In genomic region chrX:9984094-9984669, GRCm38 (mm10) we compare ENCODE assay signal across 21 mouse cellular contexts.
"Had no signal": no experiment of that assay in that cellular context is flagged by ENCODE, and none has a peak within 500 bp of the region (broad histone marks: within the 10 kb centered on the region; RNA-seq: fewer than 3 reads in every experiment).

No protein-coding gene starts in this region.

- H3K36me3 ChIP-seq: kidney, embryonic 15.5 days; liver, embryonic 13.5 days; midbrain, embryonic 10.5 days; midbrain, embryonic 13.5 days; neural tube, embryonic 13.5 days had no signal

- H3K4me1 ChIP-seq: kidney, embryonic 15.5 days; liver, embryonic 13.5 days; megakaryocyte, embryonic 14.5 days; midbrain, embryonic 10.5 days; midbrain, embryonic 13.5 days; neural tube, embryonic 13.5 days had no signal

- H3K27me3 ChIP-seq: kidney, embryonic 15.5 days; liver, embryonic 13.5 days; megakaryocyte, embryonic 14.5 days; midbrain, embryonic 13.5 days; neural tube, embryonic 13.5 days had no signal

- H3K9me3 ChIP-seq: kidney, embryonic 15.5 days; liver, embryonic 13.5 days; midbrain, embryonic 10.5 days; midbrain, embryonic 13.5 days; neural tube, embryonic 13.5 days had no signal

- H3K9ac ChIP-seq: kidney, embryonic 15.5 days; liver, embryonic 13.5 days; midbrain, embryonic 13.5 days; neural tube, embryonic 13.5 days had no signal

- DNase-seq: kidney, adult 2 months; kidney, postnatal 10 days; kidney, postnatal 36 days; layer of hippocampus, postnatal 36 days; liver, embryonic 13.5 days; lung, adult 2 months; lung, postnatal 14 days; right cerebral cortex, adult 18-20 months; right cerebral cortex, postnatal 14 days; right cerebral cortex, postnatal 4 days; thymus, adult 2 months; thymus, postnatal 14 days had no signal

- ATAC-seq: midbrain, embryonic 13.5 days; midbrain, embryonic 16.5 days had no signal

- H3K4me3 ChIP-seq: kidney, embryonic 15.5 days; left cerebral cortex, adult 2 months; liver, embryonic 13.5 days; megakaryocyte, embryonic 14.5 days; midbrain, embryonic 10.5 days; midbrain, embryonic 13.5 days; myocyte; neural tube, embryonic 13.5 days had no signal

- H3K27ac ChIP-seq: kidney, embryonic 15.5 days; left cerebral cortex, adult 2 months; liver, embryonic 13.5 days; midbrain, embryonic 10.5 days; midbrain, embryonic 13.5 days; neural tube, embryonic 13.5 days; stomach, postnatal 0 days had no signal

- H3K4me2 ChIP-seq: kidney, embryonic 15.5 days; liver, embryonic 13.5 days; midbrain, embryonic 13.5 days; neural tube, embryonic 13.5 days had no signal
